Mouse (Mus musculus) telencephalon, adult 2 months (tissue): ENCODE data around the gene Trp53.
A peak's percentile ranks its signal among the peaks of the same experiment; 100 is the strongest.
"Not testable (repeated sequence)": the region's sequence is repeated elsewhere in the genome, so short reads cannot be mapped to it uniquely, and the experiment has no call there.

Source experiments
- DNase-seq: peaks from one replicate; pipeline ENCODE4 v3.0.0-alpha.2; 2011; ENCODE audit warnings: low read depth, low spot score

Gene Trp53

DNA sequence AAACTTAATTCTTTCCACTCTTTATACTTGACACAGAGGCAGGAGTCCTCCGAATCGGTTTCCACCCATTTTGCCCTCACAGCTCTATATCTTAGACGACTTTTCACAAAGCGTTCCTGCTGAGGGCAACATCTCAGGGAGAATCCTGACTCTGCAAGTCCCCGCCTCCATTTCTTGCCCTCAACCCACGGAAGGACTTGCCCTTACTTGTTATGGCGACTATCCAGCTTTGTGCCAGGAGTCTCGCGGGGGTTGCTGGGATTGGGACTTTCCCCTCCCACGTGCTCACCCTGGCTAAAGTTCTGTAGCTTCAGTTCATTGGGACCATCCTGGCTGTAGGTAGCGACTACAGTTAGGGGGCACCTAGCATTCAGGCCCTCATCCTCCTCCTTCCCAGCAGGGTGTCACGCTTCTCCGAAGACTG lies at the start of gene Trp53, which contains the start of gene Wrap53:
Gene Trp53 (plus strand): TSS at position 269 of the 424 bp plus-strand sequence.
Gene Wrap53 (minus strand): TSS at position 165 of the 424 bp plus-strand sequence.
- DNase-seq = peak; percentile 93

DNA sequence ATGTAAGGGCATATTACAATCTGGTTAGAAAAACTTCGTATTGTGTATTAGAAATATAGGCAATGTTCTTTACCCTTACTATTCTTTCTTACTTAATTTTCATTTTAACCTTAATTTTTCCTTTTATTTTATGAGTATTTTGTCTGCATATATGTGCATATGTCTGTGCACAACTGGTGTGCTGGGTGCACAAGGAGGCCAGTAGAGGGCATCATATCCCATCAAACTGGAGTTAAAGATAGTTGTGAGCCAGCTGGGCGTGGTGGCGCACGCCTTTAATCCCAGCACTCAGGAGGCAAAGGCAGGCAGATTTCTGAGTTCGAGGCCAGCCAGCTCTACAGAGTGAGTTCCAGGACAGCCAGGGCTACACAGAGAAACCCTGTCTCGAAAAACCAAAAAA lies 49.4 kb upstream of the Trp53 start:
- DNase-seq = not testable (repeated sequence)

DNA sequence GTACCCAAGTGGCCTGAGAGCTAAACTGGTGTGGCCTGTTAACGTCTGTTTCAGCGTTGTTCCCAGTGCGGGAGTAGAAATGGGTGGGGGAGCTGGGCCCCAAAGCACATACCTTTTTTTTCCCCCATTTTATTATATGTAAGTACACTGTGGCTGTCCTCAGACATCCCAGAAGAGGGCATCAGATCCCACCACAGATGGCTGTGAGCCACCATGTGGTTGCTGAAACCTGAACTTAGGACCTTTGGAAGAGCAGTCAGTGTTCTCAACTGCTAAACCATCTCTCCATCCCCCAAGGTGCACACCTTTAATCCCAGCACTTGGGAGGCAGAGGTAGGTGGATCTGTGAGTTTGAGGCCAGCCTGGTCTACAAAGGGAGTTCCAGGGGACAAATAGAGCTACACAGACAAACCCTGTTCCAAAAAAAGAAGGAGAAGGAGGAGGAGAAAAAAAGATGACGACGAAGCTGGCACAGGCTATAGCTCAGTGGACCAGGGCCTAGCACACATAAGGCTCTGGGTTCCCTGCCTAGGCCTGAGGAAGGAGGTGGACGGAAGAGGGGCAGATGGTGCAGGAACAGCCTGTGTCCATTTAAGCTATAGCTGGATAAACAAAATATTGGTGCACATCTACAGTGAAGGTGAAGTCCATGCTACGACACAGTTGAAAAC lies 47.5 kb upstream of the Trp53 start:
- DNase-seq = no peak

DNA sequence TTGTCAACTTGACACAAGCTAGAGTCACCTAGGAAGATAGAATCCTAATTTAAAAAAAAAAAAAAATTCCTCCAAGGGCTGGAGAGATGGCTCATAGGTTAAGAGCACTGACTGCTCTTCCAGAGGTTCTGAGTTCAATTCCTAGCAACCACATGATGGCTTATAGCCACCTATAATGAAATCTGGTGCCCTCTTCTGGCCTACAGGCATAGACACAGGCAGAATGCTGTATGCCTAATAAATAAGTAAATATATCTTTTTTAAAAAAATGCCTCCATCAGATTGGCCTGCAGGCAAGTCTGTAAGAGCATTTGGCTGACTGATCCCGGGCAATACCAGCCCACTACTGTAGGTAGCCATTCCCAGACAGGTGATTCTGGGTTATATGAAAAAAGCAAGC lies 45.2 kb upstream of the Trp53 start:
- DNase-seq = no peak

DNA sequence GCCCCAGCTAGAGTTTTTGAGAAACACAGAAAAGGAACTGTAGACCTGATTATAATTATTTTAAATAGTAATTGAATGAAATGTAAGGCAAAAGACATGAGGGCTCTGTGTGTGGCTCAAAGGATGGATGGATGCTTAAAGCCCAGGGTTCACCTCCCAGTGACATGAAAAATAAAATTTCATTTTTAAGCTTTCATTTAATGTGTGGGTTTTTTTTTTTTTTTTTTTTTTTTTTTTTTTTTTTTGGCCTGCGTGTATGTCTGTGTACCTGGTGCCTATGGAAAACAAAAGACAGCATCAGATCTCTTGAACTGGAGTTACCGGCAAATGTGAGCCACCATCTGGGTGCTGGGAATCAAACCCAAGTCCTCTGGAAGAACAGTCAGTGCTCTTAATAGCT lies 39.5 kb upstream of the Trp53 start:
- no peak for DNase-seq

- not testable (repeated sequence) for DNase-seq
Measured at GRCm38 (mm10) chr11:69541741-69542140, 38.4 kb upstream of the Trp53 start.

DNA sequence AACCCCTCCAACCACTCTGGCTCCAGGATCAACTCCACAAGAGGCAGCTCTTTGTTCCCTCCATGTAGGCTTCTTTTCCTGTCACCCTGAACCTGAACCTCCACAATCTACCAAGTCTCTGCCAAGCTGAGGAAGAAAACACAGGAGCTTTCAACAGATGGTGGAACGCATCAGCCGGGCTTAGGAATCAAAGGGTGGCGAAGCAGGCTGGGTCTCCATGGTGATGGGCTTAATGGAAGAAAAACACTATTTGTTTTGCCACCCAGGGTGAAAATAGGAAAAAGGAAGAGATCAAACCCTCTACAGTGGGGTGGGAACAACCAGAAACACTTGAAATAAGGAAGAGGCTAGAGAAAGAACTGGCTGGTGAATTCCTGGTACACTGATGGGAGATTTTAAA lies 36.6 kb upstream of the Trp53 start:
- DNase-seq = no peak

DNA sequence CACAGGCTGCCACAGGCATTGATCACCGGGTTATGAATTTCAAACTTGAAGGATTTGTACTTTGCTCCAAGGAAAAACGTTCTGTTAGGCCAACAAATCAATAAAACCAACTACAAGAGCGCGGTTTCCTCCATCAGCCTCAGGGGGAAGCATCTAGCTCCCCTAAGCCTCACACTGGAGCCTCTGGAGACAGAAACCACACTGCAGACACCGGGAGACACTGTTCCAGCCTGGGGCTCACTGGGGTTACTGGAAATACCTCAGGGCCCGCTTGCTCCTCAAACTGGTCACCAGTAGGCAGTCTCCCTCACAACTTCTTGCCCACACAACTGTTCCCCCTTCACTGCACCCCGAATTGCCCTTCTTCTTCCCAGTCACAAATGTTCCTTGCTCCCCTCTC lies 34.2 kb upstream of the Trp53 start:
- DNase-seq = no peak

DNA sequence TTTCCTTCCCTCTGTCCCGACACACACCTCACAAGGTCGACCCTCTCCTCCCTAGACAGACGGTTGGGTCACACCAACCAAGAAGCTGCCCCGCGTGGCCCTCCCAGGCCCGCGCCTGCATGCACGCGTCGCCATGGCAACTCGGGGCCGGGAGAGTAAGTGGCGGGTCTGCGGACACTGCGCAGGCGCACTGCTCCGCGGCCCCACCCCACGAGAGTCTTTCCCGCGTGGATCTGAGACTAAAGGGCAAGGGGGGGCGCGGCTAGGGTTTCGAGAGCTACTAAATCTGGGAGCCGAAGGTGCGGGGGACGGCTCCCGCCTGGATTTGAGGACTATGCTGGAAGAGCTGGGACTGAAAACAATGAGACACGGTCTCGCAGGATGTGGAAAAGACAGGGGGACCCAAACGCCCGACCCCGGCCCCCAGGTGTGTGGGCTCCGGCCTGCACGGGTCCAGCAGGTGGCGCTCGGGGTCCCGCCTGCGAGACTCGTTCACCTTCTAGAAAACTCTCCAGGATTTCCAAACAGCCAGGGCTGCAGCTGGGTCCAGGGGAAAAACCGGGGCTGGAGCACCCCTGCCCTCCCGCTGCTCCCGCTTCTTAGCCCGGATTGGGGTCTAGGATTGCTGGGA lies 33.6 kb upstream of the Trp53 start:
- DNase-seq = no peak

DNA sequence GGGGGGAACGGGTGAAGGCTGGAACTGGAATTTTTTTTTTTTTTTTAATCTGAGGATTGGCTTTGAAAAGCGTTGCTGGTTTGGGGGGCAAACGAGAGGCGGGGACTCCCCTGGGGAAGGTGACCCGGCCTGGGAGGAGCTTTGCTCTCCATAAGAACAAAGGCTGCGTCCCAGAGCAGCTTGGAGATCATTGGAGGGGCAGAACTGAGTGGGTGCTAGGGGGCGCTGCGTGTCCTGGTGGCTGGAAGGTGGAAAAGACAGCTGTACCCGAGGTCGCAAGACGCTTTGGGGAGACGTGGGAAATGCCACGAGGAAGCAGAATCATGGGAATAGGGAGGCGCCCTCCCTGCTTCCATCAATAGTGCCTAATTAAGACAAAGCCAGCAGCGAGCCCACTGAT lies 33.1 kb upstream of the Trp53 start:
- DNase-seq = no peak

DNA sequence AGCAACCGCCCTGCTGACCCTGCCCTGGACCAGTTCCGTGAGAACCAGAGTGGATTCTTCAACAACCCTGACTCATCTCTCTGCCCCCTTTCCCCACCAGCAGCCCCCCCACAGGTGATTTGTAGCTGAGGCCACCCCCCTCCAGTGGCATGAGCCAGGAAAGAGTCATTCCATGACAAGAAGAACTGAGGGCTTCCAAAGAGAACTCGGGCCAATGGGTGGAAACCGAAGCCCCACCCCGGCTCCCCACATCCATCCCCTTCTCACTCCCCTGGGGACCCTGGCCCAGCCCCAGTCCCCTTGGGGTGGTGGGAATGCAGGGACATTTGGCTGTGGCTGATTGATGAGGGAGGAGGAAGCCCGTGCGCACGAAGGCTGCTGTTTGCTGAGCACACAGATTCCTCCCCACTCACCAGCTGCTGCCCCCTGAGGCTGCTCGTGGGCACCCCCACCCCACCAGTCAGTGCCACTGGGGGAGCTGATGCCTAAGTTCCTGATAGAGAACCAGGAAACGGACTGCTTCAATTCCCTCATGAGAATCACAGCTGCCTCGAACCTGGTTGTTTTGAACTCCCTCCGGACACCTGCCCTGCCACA lies 31.0 kb upstream of the Trp53 start, which contains the start of gene Dnah2:
Gene Dnah2 (minus strand): TSS at position 51 of the 597 bp plus-strand sequence.
- no peak for DNase-seq

- DNase-seq = no peak
Measured at GRCm38 (mm10) chr11:69551310-69551709, 28.8 kb upstream of the Trp53 start.

DNA sequence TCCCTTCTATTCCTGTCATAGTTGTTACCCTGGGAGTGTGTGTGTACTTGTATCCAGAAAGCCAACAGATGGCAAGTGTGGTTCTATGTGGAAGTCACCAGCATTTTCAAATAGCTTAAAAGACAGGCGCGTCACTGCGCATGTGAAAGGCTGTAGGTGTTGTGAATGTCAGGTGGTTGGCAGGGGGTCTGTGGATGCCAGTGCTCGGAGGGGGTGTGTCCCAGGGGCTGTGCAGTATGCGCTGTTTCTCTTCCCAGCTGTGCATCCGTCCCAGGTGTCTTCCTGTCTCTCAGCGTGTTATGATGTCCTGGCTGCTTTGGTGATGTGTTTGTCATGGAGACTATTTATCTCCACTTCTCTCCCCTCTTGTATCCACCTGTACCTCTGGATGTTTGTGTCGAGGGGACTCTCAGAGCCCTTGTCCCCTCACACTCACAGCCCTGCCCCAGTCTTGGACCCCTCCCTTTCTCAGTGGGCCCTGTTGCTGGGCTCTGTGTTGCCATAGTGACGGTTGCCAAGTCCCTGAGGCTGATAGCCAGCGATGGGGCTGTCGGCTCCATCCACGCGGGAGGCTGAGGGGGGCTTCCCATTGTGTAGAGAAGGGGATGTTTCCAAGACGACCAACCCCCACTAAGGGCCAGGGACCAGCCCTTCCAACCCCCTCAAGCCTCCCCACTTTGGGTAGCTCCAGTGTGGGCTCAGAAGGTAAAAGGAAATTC lies 27.4 kb upstream of the Trp53 start:
- DNase-seq = no peak

- DNase-seq = no peak
Measured at GRCm38 (mm10) chr11:69553341-69553721, 26.8 kb upstream of the Trp53 start.

DNA sequence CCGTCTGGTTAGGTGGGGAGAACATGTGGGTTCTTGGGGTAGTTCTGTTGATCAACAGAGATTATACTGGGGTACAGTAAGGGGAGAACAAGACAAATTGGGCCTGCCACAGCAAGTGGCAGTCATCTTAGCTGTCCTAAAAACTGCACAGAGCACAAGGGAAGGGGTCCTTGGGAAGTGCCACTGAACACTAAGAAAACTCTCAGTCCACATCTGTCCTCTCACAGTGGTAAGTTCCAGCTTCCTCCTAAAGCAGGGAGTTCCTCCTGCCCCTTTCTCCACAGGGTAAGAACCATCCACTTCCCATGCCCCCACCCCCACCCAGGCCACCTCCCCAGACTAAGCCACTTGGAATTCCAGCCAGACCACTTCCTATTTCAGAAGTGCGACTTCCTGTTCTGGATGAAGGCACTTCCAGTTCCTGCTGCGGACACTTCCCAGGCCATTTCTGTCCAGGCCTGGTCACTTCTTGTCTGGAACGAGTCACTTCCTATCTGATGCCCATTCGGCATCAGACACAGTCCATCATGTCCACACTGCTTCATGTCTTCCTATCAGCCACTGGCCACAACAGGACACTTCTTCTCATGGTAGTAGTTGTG lies 25.5 kb upstream of the Trp53 start:
- DNase-seq = no peak

GRCm38 (mm10) chr11:69557381-69557958 lies 22.7 kb upstream of the Trp53 start:
- no peak for DNase-seq

DNA sequence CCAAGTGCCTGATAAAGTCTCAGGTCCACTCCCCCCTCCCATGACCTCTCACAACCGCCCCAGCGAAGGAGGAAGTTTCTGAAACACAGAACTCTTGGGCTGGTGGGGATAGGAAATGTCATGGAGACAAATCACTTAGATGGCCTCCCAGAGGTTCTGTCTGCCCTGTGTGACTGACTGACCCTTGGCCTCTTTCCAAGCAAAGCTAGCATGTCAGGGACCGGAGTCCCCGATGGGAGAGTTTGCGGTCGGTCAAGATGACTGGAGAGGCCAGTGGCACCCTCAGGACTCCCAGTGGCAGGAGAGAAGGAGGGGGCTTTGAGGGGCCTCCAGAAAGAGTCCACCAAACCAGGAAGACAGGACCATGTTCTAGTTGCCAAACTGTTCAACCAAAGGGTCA lies 21.4 kb upstream of the Trp53 start:
- no peak for DNase-seq

DNA sequence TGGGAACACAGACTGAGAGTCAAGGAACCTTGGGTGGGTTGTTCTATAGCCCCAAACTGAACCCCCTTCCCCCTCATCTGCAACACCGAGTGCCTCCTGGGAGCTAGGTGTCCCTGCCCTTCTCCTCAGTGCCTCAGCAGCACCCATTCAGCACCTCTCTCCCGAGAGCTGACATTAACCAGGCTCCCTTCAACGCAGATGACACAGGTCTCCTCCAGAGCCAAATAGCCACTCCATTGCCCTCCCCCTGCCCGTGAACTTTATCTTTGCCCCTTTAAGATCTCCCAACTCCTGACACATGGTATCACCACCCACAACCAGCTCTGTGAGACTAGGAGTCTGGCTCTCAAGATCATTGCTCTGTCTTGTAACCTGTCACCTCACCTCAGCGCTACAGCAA lies 21.0 kb upstream of the Trp53 start:
- no peak for DNase-seq

DNA sequence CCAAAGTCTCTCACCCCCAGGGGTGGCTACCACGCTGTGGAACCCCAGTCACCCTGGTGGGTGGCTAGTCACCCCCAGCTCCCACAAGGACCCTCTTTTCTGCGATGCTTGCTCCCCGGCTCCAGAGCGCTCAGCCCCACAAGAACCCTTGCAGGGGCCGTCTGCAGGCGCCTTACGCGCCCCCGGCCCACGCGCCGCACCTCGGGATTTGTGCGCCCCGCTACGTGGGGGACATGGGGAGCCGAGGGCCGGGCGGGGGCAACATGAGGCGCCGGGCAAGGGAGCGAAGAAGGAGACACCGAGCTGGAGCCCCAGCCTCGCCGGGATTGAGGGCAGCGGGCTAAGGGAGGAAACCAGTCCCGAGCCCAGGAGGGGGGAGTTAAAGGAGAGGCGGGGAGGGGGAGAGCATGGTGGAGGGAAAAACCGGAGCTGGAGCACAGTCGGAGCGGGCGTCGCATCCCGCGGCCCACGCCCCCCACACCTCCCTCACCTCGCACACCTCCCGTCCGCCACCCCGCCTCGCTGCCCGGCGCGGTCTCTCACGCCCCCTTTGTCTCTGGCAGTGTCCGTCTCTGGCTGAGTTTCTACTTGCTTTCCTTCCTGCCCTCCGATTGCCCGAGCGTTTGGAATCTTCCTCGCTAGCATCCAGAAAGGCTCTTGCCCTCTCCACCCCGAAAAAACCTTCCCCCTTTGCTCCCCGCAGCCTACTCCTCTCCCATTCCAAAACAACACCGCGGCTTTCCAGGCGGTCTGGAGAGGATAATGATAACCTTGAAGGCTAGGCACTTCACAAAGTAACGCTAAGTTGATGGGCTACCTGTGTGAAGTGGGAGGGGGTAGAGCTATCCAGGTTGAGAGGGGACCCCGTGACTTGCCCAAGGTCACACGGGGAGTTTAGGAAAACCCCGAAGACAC lies 20.1 kb upstream of the Trp53 start, which contains the start of gene Efnb3:
Gene Efnb3 (minus strand): TSS at position 355 of the 915 bp plus-strand sequence.
- no peak for DNase-seq
